Mouse (Mus musculus) ovary, adult 10 weeks (tissue): ENCODE measurements around the gene Aamdc. TPM values are rescaled to one million over a fixed set of nuclear protein-coding genes. Genes with fewer than 3 reads are reported as not detected.

ENCODE experiments used
- polyA plus RNA-seq: library from polyadenylated mRNA; stranded (reverse); fragments of 350-450 nt; fragmentation: Illumina TruSeq; extraction: RNeasy Lipid Tissue Mini Kit (QIAGEN cat#74804); gene quantifications from one replicate; pipeline ENCODE4 v1.2.3, GENCODE M21; 2014

The Aamdc gene
- polyA plus RNA-seq = 13.8 TPM

GRCm38 (mm10) chr7:97579067-97579975, at the start of gene Aamdc, which contains the start of gene Rsf1:
Gene Aamdc (minus strand): TSS chr7:97579497.
Gene Rsf1 (plus strand): TSS chr7:97579889.

Other genes starting within 250 kb of the Aamdc start
- 0.29 TPM for gene Usp35, start 247.5 kb downstream of the Aamdc start, polyA plus RNA-seq
- gene Kctd21, start 247.2 kb downstream of the Aamdc start, polyA plus RNA-seq = 4.5 TPM
- gene Alg8, start 207.9 kb downstream of the Aamdc start, polyA plus RNA-seq = 32.1 TPM
- gene Ndufc2, start 179.5 kb downstream of the Aamdc start, polyA plus RNA-seq = 217 TPM
- gene Thrsp, start 161.8 kb downstream of the Aamdc start, polyA plus RNA-seq = 3.0 TPM
- gene Kctd14, start 128.2 kb downstream of the Aamdc start, polyA plus RNA-seq = 358 TPM
- 108 TPM for gene Ints4, start 98.5 kb downstream of the Aamdc start, polyA plus RNA-seq
- 54.3 TPM for gene Rsf1, start 392 bp upstream of the Aamdc start, polyA plus RNA-seq
- gene Clns1a, start 117.1 kb upstream of the Aamdc start, polyA plus RNA-seq = 92.4 TPM
- 3.0 TPM for gene Aqp11, start 158.8 kb upstream of the Aamdc start, polyA plus RNA-seq
- 22.4 TPM for gene Pak1, start 209.0 kb upstream of the Aamdc start, polyA plus RNA-seq